Mouse (Mus musculus): ENCODE results near the gene Gm21897. TPM values are rescaled to one million over a fixed set of nuclear protein-coding genes. Genes with fewer than 3 reads are reported as not detected.
"Not testable (repeated sequence)": the region's sequence is repeated elsewhere in the genome, so short reads cannot be mapped to it uniquely, and the experiment has no call there.

Gene Gm21897
- polyA plus RNA-seq (2014; fragmentation: Nextera tagmentation; extraction: Ambion mirVana) = not detected in 2 replicates

DNA sequence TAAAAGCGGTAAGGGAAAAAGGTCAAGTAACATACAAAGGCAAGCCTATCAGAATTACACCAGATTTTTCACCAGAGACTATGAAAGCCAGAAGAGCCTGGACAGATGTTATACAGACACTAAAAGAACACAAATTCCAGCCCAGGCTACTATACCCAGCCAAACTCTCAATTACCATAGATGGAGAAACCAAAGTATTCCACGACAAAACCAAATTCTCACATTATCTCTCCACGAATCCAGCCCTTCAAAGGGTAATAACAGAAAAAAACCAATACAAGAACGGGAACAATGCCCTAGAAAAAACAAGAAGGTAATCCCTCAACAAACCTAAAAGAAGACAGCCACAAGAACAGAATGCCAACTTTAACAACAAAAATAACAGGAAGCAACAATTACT, at the start of gene Gm21897:
TSS of gene Gm21897 (plus strand) at position 301 of the 400 bp plus-strand sequence.
- not testable (repeated sequence) for H3K4me3 ChIP-seq (ENCODE audit: low read depth, low read length); H3K27ac ChIP-seq (ENCODE audit: low read depth, low read length); DNase-seq (ENCODE audit: low spot score); H3K27me3 ChIP-seq (replicated peaks; ENCODE audit: control insufficient read depth, insufficient read depth, low read length); H3K4me1 ChIP-seq (ENCODE audit: control insufficient read depth, insufficient read depth, low read length); H3K9ac ChIP-seq (ENCODE audit: low read length); H3K36me3 ChIP-seq (ENCODE audit: control insufficient read depth, insufficient read depth, low read length); H3K4me2 ChIP-seq (ENCODE audit: low read length); H3K9me3 ChIP-seq (replicated peaks; ENCODE audit: control insufficient read depth, low read length); ATAC-seq
- no CpG with 5 or more reads among the region's 4 CpGs for WGBS

DNA sequence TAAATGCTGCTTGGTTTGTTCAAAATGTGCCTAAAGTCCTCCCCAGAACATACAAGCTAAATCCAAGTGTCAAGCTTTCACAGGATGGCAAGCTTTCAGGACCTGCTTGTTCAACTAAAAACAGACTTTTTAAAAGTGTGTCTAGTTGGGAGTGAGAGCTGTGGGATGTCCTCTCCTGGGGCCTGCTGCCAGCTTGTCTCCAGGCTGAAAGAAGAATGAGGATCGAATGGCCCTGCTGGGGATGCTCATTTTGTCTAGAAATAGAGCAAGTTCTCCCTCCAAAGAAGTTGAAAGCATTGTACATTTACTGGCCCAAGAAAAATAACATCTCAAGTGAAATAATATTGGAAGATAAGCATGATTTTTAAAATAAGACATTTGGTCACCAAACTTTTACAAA, 45.0 kb upstream of the Gm21897 start:
- Histone ChIP-seq H3K27me3 (replicated peaks; ENCODE audit: control insufficient read depth, insufficient read depth, low read length) (no peaks in the 10 kb centered on the region), H3K36me3 (ENCODE audit: control insufficient read depth, insufficient read depth, low read length) (no peaks in the 10 kb centered on the region), H3K9me3 (replicated peaks; ENCODE audit: control insufficient read depth, low read length) (no peaks in the 10 kb centered on the region), H3K27ac (ENCODE audit: low read depth, low read length) (no peak overlapping the region), H3K4me2 (ENCODE audit: low read length) (no peak overlapping the region), H3K4me3 (ENCODE audit: low read depth, low read length) (no peak overlapping the region), H3K9ac (ENCODE audit: low read length) (no peak overlapping the region), H3K4me1 (ENCODE audit: control insufficient read depth, insufficient read depth, low read length) (no peaks in the 10 kb centered on the region)
- DNase-seq (ENCODE audit: low spot score) = no peak
- WGBS = 67% methylated on average over 1 of the region's 1 CpGs
- no peak for ATAC-seq

DNA sequence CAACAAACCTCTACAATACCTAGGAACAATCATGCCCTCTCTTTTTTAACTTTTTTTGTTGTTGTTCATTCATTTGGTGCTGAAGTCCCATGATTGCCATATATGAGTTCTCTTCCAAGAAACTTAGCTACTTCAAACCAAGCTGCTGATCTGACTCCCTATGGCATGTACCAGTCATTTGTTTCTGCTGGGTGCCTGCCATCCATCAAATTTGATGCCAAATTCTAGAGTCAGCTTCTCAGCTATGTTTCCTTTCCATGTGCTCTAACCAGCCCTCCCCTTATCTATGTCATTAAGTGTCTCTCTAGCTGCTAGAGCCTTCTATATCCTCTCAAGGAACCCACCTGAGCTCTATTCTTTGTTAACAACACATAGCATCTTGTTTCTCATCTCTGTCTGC, 39.8 kb upstream of the Gm21897 start:
- Histone ChIP-seq H3K4me3 (ENCODE audit: low read depth, low read length) (no peak overlapping the region), H3K9ac (ENCODE audit: low read length) (no peak overlapping the region), H3K4me2 (ENCODE audit: low read length) (no peak overlapping the region), H3K27me3 (replicated peaks; ENCODE audit: control insufficient read depth, insufficient read depth, low read length) (no peaks in the 10 kb centered on the region), H3K36me3 (ENCODE audit: control insufficient read depth, insufficient read depth, low read length) (no peaks in the 10 kb centered on the region), H3K27ac (ENCODE audit: low read depth, low read length) (no peak overlapping the region), H3K4me1 (ENCODE audit: control insufficient read depth, insufficient read depth, low read length) (no peaks in the 10 kb centered on the region), H3K9me3 (replicated peaks; ENCODE audit: control insufficient read depth, low read length) (no peaks in the 10 kb centered on the region)
- ATAC-seq (no peak), DNase-seq (ENCODE audit: low spot score) (no peak)

DNA sequence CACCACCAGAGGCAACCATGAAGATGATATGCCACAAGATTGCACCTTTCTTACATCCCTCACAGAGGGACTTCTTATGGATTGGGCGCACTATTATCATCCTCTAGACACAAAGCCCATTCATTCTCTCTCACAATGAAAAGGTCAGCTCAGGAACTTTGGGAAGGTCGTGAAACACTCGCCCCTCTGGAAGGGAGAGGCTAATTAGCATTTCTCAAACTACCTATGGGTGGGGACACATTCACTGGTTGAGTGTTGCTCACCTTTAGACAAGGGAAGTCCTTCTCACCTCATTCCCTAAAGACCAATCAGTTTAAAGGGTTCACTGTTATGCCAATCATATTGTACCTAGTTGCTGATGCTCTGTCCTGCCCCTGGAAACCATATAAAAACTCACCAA, 24.2 kb upstream of the Gm21897 start:
- Histone ChIP-seq H3K4me1 (ENCODE audit: control insufficient read depth, insufficient read depth, low read length) (no peaks in the 10 kb centered on the region), H3K4me2 (ENCODE audit: low read length) (no peak overlapping the region), H3K9ac (ENCODE audit: low read length) (no peak overlapping the region), H3K27me3 (replicated peaks; ENCODE audit: control insufficient read depth, insufficient read depth, low read length) (no peaks in the 10 kb centered on the region), H3K27ac (ENCODE audit: low read depth, low read length) (no peak overlapping the region), H3K4me3 (ENCODE audit: low read depth, low read length) (no peak overlapping the region), H3K36me3 (ENCODE audit: control insufficient read depth, insufficient read depth, low read length) (no peaks in the 10 kb centered on the region), H3K9me3 (replicated peaks; ENCODE audit: control insufficient read depth, low read length) (no peaks in the 10 kb centered on the region)
- 56% methylated on average over 3 of the region's 3 CpGs for WGBS
- DNase-seq (ENCODE audit: low spot score) = no peak
- ATAC-seq = no peak

DNA sequence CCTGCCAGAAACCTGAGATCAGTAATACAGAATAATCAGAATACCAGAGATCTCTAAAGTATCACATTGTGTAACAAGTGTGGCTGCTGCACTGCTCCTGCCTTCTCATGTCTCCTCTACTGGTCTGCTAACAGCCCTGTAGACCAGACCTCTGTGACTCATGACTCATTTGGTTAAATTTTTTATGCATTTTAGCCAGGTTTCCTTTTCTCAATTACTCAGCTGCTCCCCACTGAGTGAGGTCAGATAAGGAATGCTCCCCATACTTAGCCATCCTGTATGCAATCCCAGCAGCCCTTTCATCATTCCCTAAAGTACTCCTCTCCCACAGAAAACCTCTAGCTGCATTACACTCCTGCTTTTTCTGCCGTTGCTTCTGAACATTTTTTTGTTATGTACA, 23.0 kb upstream of the Gm21897 start:
- WGBS = 78% methylated on average over 1 of the region's 1 CpGs
- ATAC-seq (no peak), DNase-seq (ENCODE audit: low spot score) (no peak)
- H3K36me3 ChIP-seq (ENCODE audit: control insufficient read depth, insufficient read depth, low read length) = no peaks in the 10 kb centered on the region
- H3K4me2 ChIP-seq (ENCODE audit: low read length) = no peak overlapping the region
- H3K9ac ChIP-seq (ENCODE audit: low read length) = no peak overlapping the region
- no peaks in the 10 kb centered on the region for H3K4me1 ChIP-seq (ENCODE audit: control insufficient read depth, insufficient read depth, low read length)
- H3K27ac ChIP-seq (ENCODE audit: low read depth, low read length) = no peak overlapping the region
- H3K9me3 ChIP-seq (replicated peaks; ENCODE audit: control insufficient read depth, low read length) = no peaks in the 10 kb centered on the region
- H3K4me3 ChIP-seq (ENCODE audit: low read depth, low read length) = no peak overlapping the region
- H3K27me3 ChIP-seq (replicated peaks; ENCODE audit: control insufficient read depth, insufficient read depth, low read length) = no peaks in the 10 kb centered on the region

DNA sequence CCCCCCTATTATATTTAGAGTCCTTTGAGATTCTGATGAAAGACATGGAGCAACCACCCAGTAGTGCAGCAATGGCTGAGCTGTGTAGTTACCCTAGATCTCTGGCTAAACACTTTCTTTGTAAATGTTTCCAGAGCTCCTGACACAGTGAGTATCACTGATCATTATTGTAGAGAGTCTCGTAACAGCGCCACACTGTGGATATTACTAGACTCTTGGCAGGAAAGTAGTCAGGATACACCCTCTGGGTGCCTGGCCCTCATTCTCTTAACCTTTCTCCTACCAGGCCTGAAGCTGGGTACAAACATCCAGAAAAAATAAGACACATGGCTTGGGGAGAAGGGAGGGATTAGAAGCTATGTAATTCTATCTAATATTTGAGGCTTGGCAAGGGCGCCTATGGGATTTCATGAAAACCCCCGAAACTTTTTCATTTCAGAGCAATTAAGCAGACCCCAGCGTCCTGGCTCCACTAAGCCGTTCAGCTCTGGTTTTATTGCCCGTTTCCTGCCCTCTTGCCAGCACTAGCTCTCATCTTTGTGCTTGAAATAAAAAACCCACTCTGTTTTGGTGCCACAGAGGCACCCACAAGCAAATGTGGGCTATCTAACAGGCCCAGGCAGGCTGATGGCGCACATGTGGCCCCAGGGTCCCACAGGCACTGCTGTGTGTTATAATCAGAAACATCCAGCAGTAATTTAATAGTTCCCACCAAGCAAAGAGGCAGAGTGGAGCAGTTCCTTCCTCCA, 22.2 kb upstream of the Gm21897 start:
- H3K36me3 ChIP-seq (ENCODE audit: control insufficient read depth, insufficient read depth, low read length) = no peaks in the 10 kb centered on the region
- DNase-seq (ENCODE audit: low spot score) = peak; percentile 20
- ATAC-seq = no peak
- no peak overlapping the region for H3K4me3 ChIP-seq (ENCODE audit: low read depth, low read length)
- no peaks in the 10 kb centered on the region for H3K9me3 ChIP-seq (replicated peaks; ENCODE audit: control insufficient read depth, low read length)
- H3K27ac ChIP-seq (ENCODE audit: low read depth, low read length) = no peak overlapping the region
- H3K4me1 ChIP-seq (ENCODE audit: control insufficient read depth, insufficient read depth, low read length) = no peaks in the 10 kb centered on the region
- WGBS = 69% methylated on average over 8 of the region's 8 CpGs
- H3K9ac ChIP-seq (ENCODE audit: low read length) = no peak overlapping the region
- H3K27me3 ChIP-seq (replicated peaks; ENCODE audit: control insufficient read depth, insufficient read depth, low read length) = no peaks in the 10 kb centered on the region
- H3K4me2 ChIP-seq (ENCODE audit: low read length) = no peak overlapping the region

DNA sequence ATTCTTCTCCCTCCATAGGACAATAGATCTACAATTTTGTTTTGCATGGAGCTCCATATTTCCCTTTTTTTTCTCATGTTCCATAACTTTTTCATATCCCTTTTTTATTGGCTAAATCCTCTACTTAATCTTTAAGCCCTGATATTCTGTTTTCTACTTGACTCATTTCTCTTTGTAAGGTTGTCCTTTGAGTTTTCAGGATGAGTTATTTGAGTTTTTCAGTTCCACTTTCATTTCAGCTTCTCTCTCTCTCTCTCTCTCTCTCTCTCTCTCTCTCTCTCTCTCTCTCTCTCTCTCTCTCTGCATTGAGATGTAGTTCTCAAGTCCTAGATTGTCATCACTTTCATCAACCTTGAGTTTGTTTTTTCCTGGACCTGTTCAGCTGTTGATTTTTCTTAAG, 17.3 kb downstream of the Gm21897 start:
- Histone ChIP-seq H3K27me3 (replicated peaks; ENCODE audit: control insufficient read depth, insufficient read depth, low read length) (no peaks in the 10 kb centered on the region), H3K9me3 (replicated peaks; ENCODE audit: control insufficient read depth, low read length) (no peaks in the 10 kb centered on the region), H3K36me3 (ENCODE audit: control insufficient read depth, insufficient read depth, low read length) (no peaks in the 10 kb centered on the region), H3K4me2 (ENCODE audit: low read length) (no peak overlapping the region), H3K4me3 (ENCODE audit: low read depth, low read length) (no peak overlapping the region), H3K27ac (ENCODE audit: low read depth, low read length) (no peak overlapping the region), H3K9ac (ENCODE audit: low read length) (no peak overlapping the region), H3K4me1 (ENCODE audit: control insufficient read depth, insufficient read depth, low read length) (no peaks in the 10 kb centered on the region)
- DNase-seq (ENCODE audit: low spot score) = no peak
- ATAC-seq = no peak

DNA sequence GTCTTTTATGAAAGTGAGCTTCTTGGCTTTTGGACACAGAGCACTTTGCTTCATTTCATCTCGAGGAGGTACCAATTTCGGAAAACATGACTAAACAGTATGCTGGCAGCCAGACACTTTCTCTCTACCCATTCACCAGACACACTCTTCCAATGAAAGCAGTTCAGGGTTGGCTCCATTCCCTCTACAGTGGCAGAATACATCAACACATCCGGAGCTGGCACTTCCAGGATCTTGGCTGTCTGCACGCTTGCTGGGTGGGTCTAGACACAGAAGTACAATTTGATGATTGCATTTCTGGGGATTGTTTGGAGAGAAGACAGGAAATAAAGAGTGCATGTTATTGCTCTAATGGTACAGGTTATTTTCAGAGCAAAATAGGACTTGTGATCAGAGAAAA, 21.8 kb downstream of the Gm21897 start:
- no peaks in the 10 kb centered on the region for H3K36me3 ChIP-seq (ENCODE audit: control insufficient read depth, insufficient read depth, low read length)
- H3K9ac ChIP-seq (ENCODE audit: low read length) = no peak overlapping the region
- no peaks in the 10 kb centered on the region for H3K9me3 ChIP-seq (replicated peaks; ENCODE audit: control insufficient read depth, low read length)
- WGBS = 79% methylated on average over 4 of the region's 4 CpGs
- H3K4me2 ChIP-seq (ENCODE audit: low read length) = no peak overlapping the region
- H3K27ac ChIP-seq (ENCODE audit: low read depth, low read length) = no peak overlapping the region
- no peaks in the 10 kb centered on the region for H3K27me3 ChIP-seq (replicated peaks; ENCODE audit: control insufficient read depth, insufficient read depth, low read length)
- H3K4me3 ChIP-seq (ENCODE audit: low read depth, low read length) = no peak overlapping the region
- no peak; the same call in 1 of the 2 replicates for ATAC-seq
- H3K4me1 ChIP-seq (ENCODE audit: control insufficient read depth, insufficient read depth, low read length) = no peaks in the 10 kb centered on the region
- DNase-seq (ENCODE audit: low spot score) = peak; percentile 22

DNA sequence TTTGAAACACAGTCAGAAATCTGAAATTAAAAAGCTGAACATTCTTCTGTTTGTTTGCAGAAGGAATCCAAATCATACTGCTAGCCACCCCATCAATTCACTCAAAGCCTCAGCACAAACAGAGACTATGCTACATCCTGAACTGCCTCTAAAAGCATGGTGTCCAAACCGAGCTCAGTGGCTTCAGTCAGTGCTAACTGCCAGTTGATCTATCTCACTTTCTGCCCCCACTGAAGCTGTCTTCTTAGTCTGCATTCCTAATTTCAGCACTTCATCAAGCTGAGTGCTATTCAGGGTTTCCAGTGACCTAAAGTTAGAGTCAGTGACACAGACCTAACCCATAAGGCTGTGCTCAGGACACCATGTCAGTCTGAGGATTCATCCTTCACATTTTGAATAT, 28.8 kb downstream of the Gm21897 start:
- ATAC-seq = no peak

More for the DNA sequence above, 28.8 kb downstream of the Gm21897 start:
- Histone ChIP-seq H3K4me1 (ENCODE audit: control insufficient read depth, insufficient read depth, low read length) (no peaks in the 10 kb centered on the region), H3K4me2 (ENCODE audit: low read length) (no peak overlapping the region), H3K36me3 (ENCODE audit: control insufficient read depth, insufficient read depth, low read length) (no peaks in the 10 kb centered on the region), H3K9ac (ENCODE audit: low read length) (no peak overlapping the region), H3K27me3 (replicated peaks; ENCODE audit: control insufficient read depth, insufficient read depth, low read length) (no peaks in the 10 kb centered on the region), H3K27ac (ENCODE audit: low read depth, low read length) (no peak overlapping the region), H3K9me3 (replicated peaks; ENCODE audit: control insufficient read depth, low read length) (no peaks in the 10 kb centered on the region), H3K4me3 (ENCODE audit: low read depth, low read length) (no peak overlapping the region)
- no peak for DNase-seq (ENCODE audit: low spot score)
- 80% methylated on average over 1 of the region's 1 CpGs for WGBS

Data from forebrain, embryonic 14.5 days (tissue).